Mouse (Mus musculus) forebrain, postnatal 0 days (tissue): ENCODE measurements around the gene Cpt1b. TPM values are rescaled to one million over a fixed set of nuclear protein-coding genes. Genes with fewer than 3 reads are reported as not detected.
"Not testable (repeated sequence)": the region's sequence is repeated elsewhere in the genome, so short reads cannot be mapped to it uniquely, and the experiment has no call there.

ENCODE experiments used
- ATAC-seq: fragments of 200-750 bp; cut with Nextera tagmentation; 2 replicates; pipeline ENCODE4 v1.8.0; 2017; ENCODE audit warnings: mild to moderate bottlenecking, moderate library complexity
- DNase-seq: peaks from one replicate; pipeline ENCODE4 v3.0.0-alpha.2; 2015
- H3K27ac ChIP-seq: fragments of 300-500 bp; sonication (generic); 2 replicates; pipeline ENCODE4 v1.5.1; 2014; ENCODE audit warnings: low read depth, mild to moderate bottlenecking, antibody characterized with exemption, low read length, moderate library complexity, mixed read lengths
- H3K27me3 ChIP-seq: fragments of 300-500 bp; sonication (generic); 2 replicates; pipeline ENCODE4 v1.6.1; 2014; ENCODE audit warnings: mild to moderate bottlenecking, low read length, mixed read lengths; ENCODE audit not compliant: insufficient read depth
- H3K36me3 ChIP-seq: fragments of 300-500 bp; sonication (generic); 2 replicates; pipeline ENCODE4 v1.6.1; 2014; ENCODE audit warnings: mild to moderate bottlenecking, moderate library complexity; ENCODE audit not compliant: insufficient read depth
- H3K4me1 ChIP-seq: fragments of 300-500 bp; sonication (generic); 2 replicates; pipeline ENCODE4 v1.6.1; 2014; ENCODE audit warnings: antibody characterized with exemption; ENCODE audit not compliant: insufficient read depth
- H3K4me2 ChIP-seq: fragments of 300-500 bp; sonication (generic); 2 replicates; pipeline ENCODE4 v1.6.1; 2014; ENCODE audit warnings: low read depth, mild to moderate bottlenecking, moderate library complexity
- H3K4me3 ChIP-seq: fragments of 300-500 bp; sonication (generic); 2 replicates; pipeline ENCODE4 v1.5.1; 2014; ENCODE audit warnings: low read depth, low read length, mixed read lengths
- H3K9ac ChIP-seq: fragments of 300-500 bp; sonication (generic); 2 replicates; pipeline ENCODE4 v1.6.1; 2014; ENCODE audit warnings: mild to moderate bottlenecking
- H3K9me3 ChIP-seq: fragments of 300-500 bp; sonication (generic); 2 replicates; pipeline ENCODE4 v1.6.1; 2016; ENCODE audit warnings: low read length
- CTCF ChIP-seq: sonication (generic); IDR thresholded peaks from 2 replicates; pipeline ENCODE4 v1.5.1; 2016; ENCODE audit warnings: antibody characterized with exemption, control low read depth, low read depth
- WGBS: fragments of 180-500 bp; shearing (Covaris S2); extraction: QIAGEN DNeasy Blood & Tissue Kit; methylation state at CpG from one replicate; pipeline ENCODE4 v1.1.7; 2014; 5-methylcytosine and 5-hydroxymethylcytosine counted together
- polyA plus RNA-seq: library from polyadenylated mRNA; unstranded; fragments of >200 nt; fragmentation: Nextera tagmentation; extraction: Ambion mirVana; gene quantifications from 2 replicates; pipeline ENCODE4 v1.2.1, GENCODE M21; 2015
- total RNA-seq: library from RNA; depleted of rRNA; stranded (reverse); fragments of >200 nt; gene quantifications from 2 replicates; pipeline ENCODE4 v1.2.3, GENCODE M21; 2014

The Cpt1b gene
- total and polyA plus RNA-seq, 2 experiments from 2014 or later: 1.3 to 5.0 TPM

DNA sequence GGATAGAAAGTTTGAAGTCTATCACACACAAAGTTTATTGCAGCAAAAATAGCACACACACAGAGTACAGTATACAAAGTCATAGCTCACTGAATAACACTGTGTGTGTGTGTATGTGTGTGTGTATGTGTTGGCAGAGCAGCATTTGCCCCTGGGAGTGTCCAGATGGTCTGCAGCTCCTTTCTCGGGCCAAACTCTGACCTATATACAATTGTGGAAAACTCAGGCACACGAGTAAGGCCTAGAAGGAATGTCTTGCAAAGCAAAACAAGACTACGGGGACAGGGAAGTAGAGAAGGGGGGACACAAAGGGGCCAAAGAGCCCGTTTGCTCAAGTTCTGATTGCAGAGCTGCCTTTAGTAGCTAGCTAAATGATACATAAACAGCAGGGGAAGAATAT is 7.3 kb upstream of the Cpt1b start:
- TF ChIP-seq CTCF: no peak
- H3K9ac ChIP-seq: no peak overlapping the region
- no peak overlapping the region for H3K27ac ChIP-seq
- WGBS: 81% methylated on average over 4 of the region's 4 CpGs
- H3K4me1 ChIP-seq: peaks cover 10% of the 10 kb centered on the region; the same call in 1 of the 2 replicates
- H3K4me3 ChIP-seq: no peak overlapping the region
- ATAC-seq (no peak), DNase-seq (no peak)
- no peaks in the 10 kb centered on the region for H3K27me3 ChIP-seq
- H3K9me3 ChIP-seq: no peaks in the 10 kb centered on the region
- H3K36me3 ChIP-seq: peaks cover 1% of the 10 kb centered on the region; the same call in 1 of the 2 replicates
- H3K4me2 ChIP-seq: no peak overlapping the region

DNA sequence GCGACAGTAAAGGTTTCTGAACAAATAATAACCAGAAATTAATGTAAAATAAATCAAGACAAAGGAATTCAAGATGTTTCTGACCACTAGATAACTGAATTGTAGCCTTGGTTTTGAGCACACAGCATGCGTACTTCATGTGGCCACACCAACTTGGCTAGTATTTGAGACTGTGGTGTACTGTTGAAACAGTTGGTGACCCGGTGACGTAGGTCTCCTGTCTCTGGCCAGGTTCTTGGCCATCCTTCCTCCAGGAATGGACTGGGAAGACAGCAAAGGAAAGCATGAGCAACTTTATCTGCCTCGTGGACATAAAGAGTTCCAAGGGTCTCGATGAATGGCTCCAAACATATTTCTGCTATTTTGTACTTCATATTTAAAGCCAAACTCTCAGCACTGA is 6.1 kb upstream of the Cpt1b start:
- DNase-seq: no peak
- no peak for ATAC-seq
- no peak overlapping the region for H3K4me2 ChIP-seq
- H3K36me3 ChIP-seq: peaks cover 12% of the 10 kb centered on the region
- H3K4me3 ChIP-seq: no peak overlapping the region
- no peaks in the 10 kb centered on the region for H3K27me3 ChIP-seq
- H3K9ac ChIP-seq: no peak overlapping the region
- peaks cover 10% of the 10 kb centered on the region; the same call in 1 of the 2 replicates for H3K4me1 ChIP-seq
- no peaks in the 10 kb centered on the region for H3K9me3 ChIP-seq
- TF ChIP-seq CTCF: no peak
- H3K27ac ChIP-seq: no peak overlapping the region
- WGBS: 97% methylated on average over 6 of the region's 6 CpGs

DNA sequence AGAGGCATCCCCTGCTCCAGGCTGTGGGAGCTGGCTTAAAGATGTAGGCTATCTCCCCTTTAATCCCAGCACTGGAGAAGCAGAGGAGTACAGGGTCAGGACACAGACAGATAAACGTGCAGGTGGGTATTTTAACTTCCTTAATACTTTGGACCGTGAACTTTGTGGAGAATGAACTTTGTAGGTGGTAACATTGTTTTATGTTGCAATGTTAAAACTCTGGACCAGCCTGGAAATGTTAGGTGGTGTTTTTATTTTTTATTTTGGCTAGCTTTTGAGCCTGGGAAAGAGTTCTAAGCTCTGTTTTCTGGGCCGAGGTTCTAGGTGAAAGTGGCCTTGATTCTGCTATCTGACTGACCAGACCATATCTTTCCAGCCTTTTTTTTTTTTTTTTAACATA is 5.6 kb upstream of the Cpt1b start:
- ATAC-seq: no peak
- 90% methylated on average over 3 of the region's 3 CpGs for WGBS
- no peak for DNase-seq
- Histone ChIP-seq H3K4me2 (no peak overlapping the region), H3K9me3 (no peaks in the 10 kb centered on the region), H3K27ac (no peak overlapping the region), H3K27me3 (no peaks in the 10 kb centered on the region), H3K4me3 (no peak overlapping the region), H3K36me3 (peaks cover 17% of the 10 kb centered on the region), H3K4me1 (peaks cover 10% of the 10 kb centered on the region; the same call in 1 of the 2 replicates), H3K9ac (no peak overlapping the region)
- no peak for TF ChIP-seq CTCF

DNA sequence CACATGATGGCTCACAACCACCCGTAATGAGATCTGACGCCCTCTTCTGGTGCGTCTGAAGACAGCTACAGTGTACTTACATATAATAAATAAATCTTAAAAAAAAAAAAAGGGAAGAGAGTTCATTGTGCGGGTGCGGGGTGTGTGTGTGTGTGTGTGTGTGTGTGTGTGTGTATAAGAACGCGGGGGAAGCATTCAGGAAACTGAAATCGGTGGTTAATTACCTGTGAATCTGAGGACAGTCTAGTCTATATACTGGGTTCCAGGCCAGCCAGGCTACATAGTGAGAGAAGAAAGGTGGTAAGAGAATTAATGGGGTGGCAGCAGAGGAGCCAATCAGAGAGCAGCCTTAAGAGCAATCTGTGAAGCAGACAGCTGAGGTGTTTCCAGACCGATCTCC is 5.1 kb upstream of the Cpt1b start:
- H3K9ac ChIP-seq, H3K4me2 ChIP-seq, DNase-seq, H3K27me3 ChIP-seq, ATAC-seq, H3K4me3 ChIP-seq, H3K27ac ChIP-seq, H3K4me1 ChIP-seq, H3K9me3 ChIP-seq: not testable (repeated sequence)
- H3K36me3 ChIP-seq: peaks cover 22% of the 10 kb centered on the region
- 93% methylated on average over 6 of the region's 9 CpGs for WGBS

DNA sequence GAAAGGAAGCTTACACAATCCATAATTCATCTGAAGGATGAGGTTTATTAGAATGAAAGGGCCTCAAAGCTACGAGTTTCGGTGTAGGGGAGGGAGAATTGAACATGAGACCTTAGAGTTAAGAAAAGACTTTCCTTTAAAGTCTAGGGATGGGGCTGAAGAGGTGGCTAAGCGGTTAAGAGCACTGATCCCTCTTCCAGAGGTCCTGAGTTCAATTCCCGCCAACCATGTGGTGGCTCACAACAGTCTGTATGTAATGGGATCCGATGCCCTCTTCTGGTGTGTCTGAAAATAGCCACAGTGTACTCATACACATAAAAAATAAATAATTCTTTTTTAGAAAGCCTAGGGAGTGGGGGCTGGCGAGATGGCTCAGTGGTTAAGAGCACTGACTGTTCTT is 4.7 kb upstream of the Cpt1b start:
- peaks cover 23% of the 10 kb centered on the region for H3K36me3 ChIP-seq
- H3K9me3 ChIP-seq: no peaks in the 10 kb centered on the region
- no peak for ATAC-seq
- peak; percentile 41 for TF ChIP-seq CTCF
- H3K9ac ChIP-seq: peak overlapping the region; percentile 74
- H3K4me1 ChIP-seq: peaks cover 10% of the 10 kb centered on the region; the same call in 1 of the 2 replicates
- peak overlapping the region; percentile 89 for H3K27ac ChIP-seq
- H3K27me3 ChIP-seq: no peaks in the 10 kb centered on the region
- DNase-seq: no peak
- H3K4me2 ChIP-seq: peak overlapping the region; percentile 95
- 47% methylated on average over 6 of the region's 6 CpGs for WGBS
- H3K4me3 ChIP-seq: peak overlapping the region; percentile 65

DNA sequence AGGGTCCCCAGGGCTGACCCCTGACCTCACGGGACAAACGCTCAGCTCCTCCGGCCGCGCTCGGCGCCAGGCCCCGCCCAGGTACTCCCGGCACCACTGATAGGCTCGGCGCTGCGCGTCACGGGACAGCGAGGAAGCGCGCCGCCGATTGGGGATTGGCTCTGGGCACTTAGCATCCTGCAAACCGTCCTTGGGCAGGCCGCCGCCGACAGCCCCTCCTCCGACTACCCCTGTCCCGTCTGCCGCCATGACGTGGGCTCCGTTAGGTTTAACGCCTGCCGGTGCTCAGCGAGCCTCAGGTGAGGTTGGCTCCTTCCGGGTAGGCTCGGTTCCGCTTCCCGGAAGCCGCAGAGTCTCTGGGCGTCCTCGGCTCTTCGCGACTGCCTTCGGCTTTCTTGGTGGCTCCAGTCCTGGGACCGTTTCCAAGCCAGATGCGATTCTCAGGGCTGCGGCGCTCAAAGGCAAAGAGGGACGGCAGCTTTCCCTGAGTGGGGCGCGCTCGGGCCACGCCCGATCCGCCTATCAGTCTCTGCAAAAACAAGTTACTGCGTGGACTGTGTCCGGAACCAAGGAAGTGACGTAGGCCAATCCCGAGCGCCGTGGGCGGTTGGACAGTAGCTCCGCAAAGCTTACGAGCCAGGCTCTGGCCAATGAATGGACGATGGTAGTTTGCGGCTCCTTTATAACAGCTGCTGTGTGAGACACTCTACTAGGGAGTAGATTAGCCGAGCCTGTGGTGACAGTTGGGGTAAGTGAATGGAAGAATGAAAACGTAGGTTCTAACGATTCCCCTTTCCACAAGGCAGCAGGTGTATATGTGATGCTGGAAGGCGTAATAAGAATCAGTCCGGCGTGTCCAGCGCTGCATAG is 3.9 kb upstream of the Cpt1b start, which contains the start of the genes C730034F03Rik, Gm44502 and Chkb:
C730034F03Rik (plus strand) TSS at position 238 of the 870 bp plus-strand sequence.
Gm44502 (minus strand) TSS at position 345 of the 870 bp plus-strand sequence.
Chkb (minus strand) TSS at position 557 of the 870 bp plus-strand sequence.
- Histone ChIP-seq H3K4me3 (peak within 1 kb of the TSS; percentile 65), H3K9me3 (no peaks in the 10 kb centered on the region), H3K27ac (peak within 1 kb of the TSS; percentile 89), H3K27me3 (no peaks in the 10 kb centered on the region), H3K9ac (peak within 1 kb of the TSS; percentile 74), H3K36me3 (peaks cover 23% of the 10 kb centered on the region), H3K4me1 (peaks cover 10% of the 10 kb centered on the region; the same call in 1 of the 2 replicates), H3K4me2 (peak within 1 kb of the TSS; percentile 95)
- peak; percentile 95 for ATAC-seq
- no peak; the same call in 1 of the 2 replicates for TF ChIP-seq CTCF
- WGBS: under 1% methylated on average over 70 of the region's 70 CpGs
- peak; percentile 95 for DNase-seq

DNA sequence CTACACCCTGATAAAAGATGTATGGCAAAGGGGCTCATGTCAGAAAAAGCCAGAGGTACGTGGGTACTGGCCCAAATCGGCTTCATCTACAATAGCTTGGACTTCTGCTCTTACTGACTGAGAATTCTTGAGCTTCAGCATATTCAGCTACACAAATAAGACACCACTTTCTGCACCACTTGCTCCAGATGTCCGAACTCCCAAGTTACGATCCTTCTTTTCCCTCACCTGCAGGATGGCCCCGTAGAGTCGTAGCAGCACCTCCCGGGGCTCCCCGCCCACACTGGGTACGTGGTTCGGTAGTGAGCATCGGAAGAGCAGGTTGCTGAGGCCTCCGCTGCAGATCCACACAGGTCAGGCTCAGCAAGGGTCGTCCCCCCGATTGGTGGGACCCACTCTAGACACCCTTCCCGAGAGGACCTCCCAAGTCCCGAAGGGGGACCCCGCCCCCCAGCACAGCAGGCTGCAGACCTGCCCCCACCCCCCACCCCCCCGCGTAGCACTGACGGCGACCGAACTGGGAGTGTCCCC is 3.2 kb upstream of the Cpt1b start:
- H3K4me2 ChIP-seq: peak overlapping the region; percentile 95
- peak overlapping the region; percentile 74 for H3K9ac ChIP-seq
- H3K4me1 ChIP-seq: peaks cover 10% of the 10 kb centered on the region; the same call in 1 of the 2 replicates
- TF ChIP-seq CTCF: no peak
- WGBS: 4% methylated on average over 22 of the region's 22 CpGs
- no peaks in the 10 kb centered on the region for H3K27me3 ChIP-seq
- peak; percentile 15 for ATAC-seq
- H3K36me3 ChIP-seq: peaks cover 23% of the 10 kb centered on the region
- peak overlapping the region; percentile 65 for H3K4me3 ChIP-seq
- peak; percentile 35 for DNase-seq
- peak overlapping the region; percentile 42; the same call in 1 of the 2 replicates for H3K27ac ChIP-seq
- H3K9me3 ChIP-seq: no peaks in the 10 kb centered on the region
